21 mouse cellular contexts compared by ENCODE assay signal in the genomic region with DNA sequence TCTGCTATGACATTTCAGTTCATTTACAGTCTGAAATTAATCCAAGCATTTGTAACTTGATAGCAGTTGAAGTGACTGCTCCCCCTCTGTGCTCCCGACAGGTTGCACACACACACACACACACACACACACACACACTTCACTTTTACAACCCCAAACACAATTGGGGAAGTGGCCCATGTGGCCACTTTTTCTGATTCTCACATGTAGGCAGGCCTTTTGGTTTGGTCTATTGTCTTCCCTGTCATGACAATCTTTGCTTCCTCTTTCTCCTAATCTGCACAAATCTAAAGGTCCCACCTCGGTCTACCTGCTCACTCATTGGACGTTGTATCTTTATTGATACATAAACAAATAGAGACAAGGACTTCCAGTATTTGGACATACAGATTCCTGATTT.
A peak's percentile ranks its signal among the peaks of the same experiment; 100 is the strongest.
DNase-seq lines count a peak whose midpoint lies in the region; ATAC-seq and TF ChIP-seq lines count a peak whose summit lies in the region.
"Had no signal": no experiment of that assay in that cellular context is flagged by ENCODE, and none has a peak within 500 bp of the region (broad histone marks: within the 10 kb centered on the region; RNA-seq: fewer than 3 reads in every experiment).

No protein-coding gene starts in this region.

- no peak for TF ChIP-seq RAD21 in MEL (IDR thresholded peaks at IDR 0.05; ENCODE audit: low read depth, low read length)

- no peak overlapping the region for H3K4me3 ChIP-seq in MEL (ENCODE audit: control insufficient read depth in 1 of 2, insufficient read depth in 1 of 2, low read depth in 2 of 2, low read length in 2 of 2)
- no peak overlapping the region for H3K4me3 ChIP-seq in hindbrain, embryonic 13.5 days
- H3K4me3 ChIP-seq: embryonic facial prominence, embryonic 10.5 days; embryonic facial prominence, embryonic 12.5 days; forebrain, embryonic 13.5 days; forebrain, embryonic 15.5 days had no signal

- TF ChIP-seq POLR2A in MEL (IDR thresholded peaks at IDR 0.05; ENCODE audit: control insufficient read depth in 1 of 2, insufficient read depth in 1 of 2, low read depth in 1 of 2, low read length in 2 of 2, poor library complexity in 1 of 2) = no peak

- peak; percentile 28 for DNase-seq in 416B (ENCODE audit: low read depth)
- DNase-seq in MEL (ENCODE audit: low read depth, low spot score) = peak; percentile 42
- no peak for DNase-seq in testis, postnatal 14 days (ENCODE audit: low spot score)
- no peak for DNase-seq in adrenal gland, postnatal 36 days
- DNase-seq: adrenal gland, adult 2 months; adrenal gland, postnatal 10 days; adrenal gland, postnatal 25 days; cerebellum, adult 11-12 months; cerebellum, adult 8-10 months; cerebellum, adult 9-11 months; cerebellum, postnatal 14 days; cerebellum, postnatal 36 days; forebrain, postnatal 0 days had no signal

- no peak for TF ChIP-seq CTCF in MEL (IDR thresholded peaks at IDR 0.05 in 2 of 3, conservative IDR thresholded peaks at IDR 0.05 in 1 of 3; ENCODE audit: control insufficient read depth in 1 of 3, insufficient read depth in 1 of 3, low read depth in 2 of 3, low read length in 3 of 3, poor library complexity in 1 of 3, severe bottlenecking in 1 of 3)

- H3K27ac ChIP-seq in MEL (ENCODE audit: control insufficient read depth, low read depth, low read length) = no peak overlapping the region
- H3K27ac ChIP-seq in hindbrain, embryonic 13.5 days = no peak overlapping the region
- H3K27ac ChIP-seq: embryonic facial prominence, embryonic 10.5 days; embryonic facial prominence, embryonic 12.5 days; forebrain, embryonic 13.5 days; forebrain, embryonic 15.5 days had no signal

- ATAC-seq in granulocyte monocyte progenitor cell, adult 5-6 weeks (replicated peaks; ENCODE audit: poor library complexity, severe bottlenecking) = peak; percentile 76
- peak; percentile 88 for ATAC-seq in megakaryocyte progenitor cell, adult 5-6 weeks (replicated peaks; ENCODE audit: poor library complexity)
- ATAC-seq in hindbrain, embryonic 13.5 days (ENCODE audit: low FRiP score) = no peak
- ATAC-seq: forebrain, embryonic 13.5 days; forebrain, embryonic 15.5 days; forebrain, postnatal 0 days had no signal

- TF ChIP-seq EP300 in MEL (IDR thresholded peaks at IDR 0.05; ENCODE audit: low read depth in 1 of 2, low read length in 2 of 2) = no peak

- peaks cover 0 to 2% of the 10 kb centered on the region in 2 experiments; a peak in 1 of 4 replicates for H3K4me1 ChIP-seq in MEL (ENCODE audit: control insufficient read depth in 1 of 2, insufficient read depth in 2 of 2, low read length in 2 of 2)
- no peaks in the 10 kb centered on the region for H3K4me1 ChIP-seq in hindbrain, embryonic 13.5 days (replicated peaks)
- H3K4me1 ChIP-seq: embryonic facial prominence, embryonic 10.5 days; embryonic facial prominence, embryonic 12.5 days; forebrain, embryonic 13.5 days; forebrain, embryonic 15.5 days had no signal

- H3K9me3 ChIP-seq in MEL (replicated peaks; ENCODE audit: insufficient read depth, low read length) = no peaks in the 10 kb centered on the region
- no peaks in the 10 kb centered on the region for H3K9me3 ChIP-seq in hindbrain, embryonic 13.5 days
- H3K9me3 ChIP-seq: embryonic facial prominence, embryonic 10.5 days; embryonic facial prominence, embryonic 12.5 days; forebrain, embryonic 13.5 days; forebrain, embryonic 15.5 days; G1E had no signal

- H3K4me2 ChIP-seq in hindbrain, embryonic 13.5 days = no peak overlapping the region
- H3K4me2 ChIP-seq: embryonic facial prominence, embryonic 12.5 days; forebrain, embryonic 13.5 days; forebrain, embryonic 15.5 days had no signal

- no peaks in the 10 kb centered on the region for H3K27me3 ChIP-seq in MEL (ENCODE audit: control insufficient read depth in 1 of 2, insufficient read depth in 2 of 2, low read length in 2 of 2)
- H3K27me3 ChIP-seq in hindbrain, embryonic 13.5 days = no peaks in the 10 kb centered on the region
- H3K27me3 ChIP-seq: embryonic facial prominence, embryonic 12.5 days; forebrain, embryonic 13.5 days; forebrain, embryonic 15.5 days had no signal

- 87% methylated on average over 3 of the region's 3 CpGs for WGBS in hindbrain, embryonic 13.5 days

- H3K9ac ChIP-seq in MEL (ENCODE audit: control insufficient read depth, low read depth, low read length, poor library complexity, severe bottlenecking) = no peak overlapping the region
- H3K9ac ChIP-seq in hindbrain, embryonic 13.5 days = no peak overlapping the region
- H3K9ac ChIP-seq: embryonic facial prominence, embryonic 12.5 days; forebrain, embryonic 13.5 days; forebrain, embryonic 15.5 days; forebrain, postnatal 0 days had no signal

- H3K36me3 ChIP-seq in MEL (ENCODE audit: control insufficient read depth in 1 of 2, insufficient read depth in 2 of 2, low read length in 2 of 2) = no peaks in the 10 kb centered on the region; a peak in 1 of 4 replicates
- H3K36me3 ChIP-seq in hindbrain, embryonic 13.5 days = no peaks in the 10 kb centered on the region
- H3K36me3 ChIP-seq: embryonic facial prominence, embryonic 10.5 days; embryonic facial prominence, embryonic 12.5 days; forebrain, embryonic 15.5 days; G1E had no signal

- no peaks in the 10 kb centered on the region for H3K79me2 ChIP-seq in MEL (ENCODE audit: control insufficient read depth, insufficient read depth, low read length, poor library complexity)

TF ChIP-seq in MEL, 35 proteins besides CTCF, POLR2A, EP300 and RAD21:
- TF ChIP-seq TBP (IDR thresholded peaks at IDR 0.05; ENCODE audit: low read depth, low read length) = no peak

Comparison
In these comparisons a context has a peak if more than half of its experiments do, and no peak if none do; other contexts are left out.
1. DNase-seq: peak in 416B (single experiment) and MEL (single experiment); none in testis, postnatal 14 days (single experiment) and adrenal gland, postnatal 36 days (0 of 2).